ENCODE assay signal across 8 mouse cellular contexts in genomic region chr7:123503358-123503757, GRCm38 (mm10). TPM values are rescaled to one million over a fixed set of nuclear protein-coding genes. Genes with fewer than 3 reads are reported as not detected.
DNase-seq lines count a peak whose midpoint lies in the region; TF ChIP-seq lines count a peak whose summit lies in the region.
"Had no signal": no experiment of that assay in that cellular context is flagged by ENCODE, and none has a peak within 500 bp of the region (broad histone marks: within the 10 kb centered on the region; RNA-seq: fewer than 3 reads in every experiment).

No protein-coding gene starts in this region.

- TF ChIP-seq CTCF in liver, adult 2 months (IDR thresholded peaks at IDR 0.05; ENCODE audit: low read depth, low read length), result no peak

- 27% methylated on average over 1 of the region's 1 CpGs for WGBS in liver, adult 2 months

- TF ChIP-seq POLR2A in liver, adult 2 months (IDR thresholded peaks at IDR 0.05; ENCODE audit: extremely low read depth, insufficient read depth, low read length), result no peak

- H3K36me3 ChIP-seq in liver, adult 2 months (ENCODE audit: control insufficient read depth, insufficient read depth, low read length), result no peaks in the 10 kb centered on the region
- H3K36me3 ChIP-seq: stomach, embryonic 15.5 days had no signal

- no peaks in the 10 kb centered on the region for H3K79me2 ChIP-seq in liver, adult 2 months (ENCODE audit: control insufficient read depth, insufficient read depth, low read length)

- H3K4me1 ChIP-seq in liver, adult 2 months (ENCODE audit: control insufficient read depth, insufficient read depth, low read length), result no peaks in the 10 kb centered on the region

- no peak overlapping the region for H3K4me3 ChIP-seq in liver, adult 2 months (ENCODE audit: insufficient read depth, low read depth, low read length)
- H3K4me3 ChIP-seq: stomach, embryonic 15.5 days had no signal

- peak; percentile 10 to 18 for DNase-seq in urinary bladder, adult 18-20 months (ENCODE audit: low spot score in 2 of 2)
- no peak for DNase-seq in urinary bladder, adult 2 months (ENCODE audit: low spot score)
- DNase-seq in c-Kit-positive CD71-positive TER-119-positive erythroid progenitor cells, embryonic 14.5 days (ENCODE audit: low spot score), result peak; percentile 8
- DNase-seq in liver, adult 2 months (ENCODE audit: extremely low read depth, low read depth, low spot score), result peak; percentile 14
- DNase-seq in right cerebral cortex, postnatal 25 days, result no peak
- no peak for DNase-seq in T-cell, adult 2 months (ENCODE audit: low spot score)
- no peak for DNase-seq in right cerebral cortex, adult 18-20 months

- H3K9ac ChIP-seq in liver, adult 2 months (ENCODE audit: low read depth, low read length), result no peak overlapping the region
- H3K9ac ChIP-seq: stomach, embryonic 15.5 days had no signal

- no peak overlapping the region for H3K27ac ChIP-seq in liver, adult 2 months (replicated peaks; ENCODE audit: insufficient read depth, low read depth, low read length)
- H3K27ac ChIP-seq: stomach, embryonic 15.5 days had no signal

- H3K27me3 ChIP-seq in liver, adult 2 months (ENCODE audit: control insufficient read depth, insufficient read depth, low read length), result no peaks in the 10 kb centered on the region
- H3K27me3 ChIP-seq: stomach, embryonic 15.5 days had no signal

RNA-seq across cellular contexts. Expression of gene Zkscan2, which starts 3.1 kb away (rescaled TPM):
- 0.72 and 0.75 TPM in 2 replicates for polyA plus RNA-seq in urinary bladder, adult 2 months (2012; rRNA removed)
- total RNA-seq in liver, adult 2 months (2014; rRNA removed), result under 0.01 and 0.20 TPM in 2 replicates
- 0.01 TPM in 1 of 2 replicates, not detected in the other for polyA plus RNA-seq in liver, adult 2 months (2012; rRNA removed)

RNA-seq across cellular contexts. Expression of gene Aqp8, which starts 41.3 kb away (rescaled TPM):
- polyA plus RNA-seq in urinary bladder, adult 2 months (2012; rRNA removed), result not detected in 2 replicates
- 73.2 and 128 TPM in 2 replicates for total RNA-seq in liver, adult 2 months (2014; rRNA removed)
- 226 and 272 TPM in 2 replicates for polyA plus RNA-seq in liver, adult 2 months (2012; rRNA removed)

Comparison
In these comparisons a context has a peak if more than half of its experiments do, and no peak if none do; other contexts are left out.
1. DNase-seq: peak in urinary bladder, adult 18-20 months (2 of 2), c-Kit-positive CD71-positive TER-119-positive erythroid progenitor cells, embryonic 14.5 days (single experiment) and liver, adult 2 months (single experiment); none in urinary bladder, adult 2 months (single experiment), right cerebral cortex, postnatal 25 days (single experiment), T-cell, adult 2 months (single experiment) and right cerebral cortex, adult 18-20 months (single experiment).
2. RNA of gene Aqp8, which starts 41.3 kb away (polyA plus RNA-seq): 226 to 272 TPM in liver, adult 2 months; not detected in urinary bladder, adult 2 months; every median in the first group is over 100 times any median in the second.